Mouse (Mus musculus) cortical plate, adult 2 months (tissue): ENCODE results near the gene Hlcs. TPM values are rescaled to one million over a fixed set of nuclear protein-coding genes. Genes with fewer than 3 reads are reported as not detected.

Experiments used
- H3K27ac ChIP-seq: fragments of 200-500 bp; 2 replicates; pipeline ENCODE4 v1.5.1; 2012; ENCODE audit warnings: low read length, control low read depth, inconsistent platforms; ENCODE audit not compliant: insufficient read depth
- H3K4me1 ChIP-seq: fragments of 200-500 bp; 2 replicates; pipeline ENCODE4 v1.6.1; 2011; ENCODE audit warnings: low read length; ENCODE audit not compliant: control insufficient read depth, insufficient read depth
- H3K4me3 ChIP-seq: fragments of 200-500 bp; 2 replicates; pipeline ENCODE4 v1.5.1; 2011; ENCODE audit warnings: mild to moderate bottlenecking, low read length, control low read depth; ENCODE audit not compliant: insufficient read depth
- CTCF ChIP-seq: fragments of 200-500 bp; IDR thresholded peaks from 2 replicates; pipeline ENCODE4 v1.5.1; 2011; ENCODE audit warnings: mild to moderate bottlenecking, control low read depth, low read length; ENCODE audit not compliant: insufficient read depth; ENCODE audit errors: extremely low read depth
- POLR2A ChIP-seq: fragments of 200-500 bp; IDR thresholded peaks from 2 replicates; pipeline ENCODE4 v1.6.1; 2011; ENCODE audit warnings: mild to moderate bottlenecking, low read length, control low read depth; ENCODE audit not compliant: insufficient read depth; ENCODE audit errors: extremely low read depth
- polyA plus RNA-seq: library from polyadenylated mRNA; depleted of rRNA; stranded (reverse); fragments of >200 nt; gene quantifications from 2 replicates; pipeline ENCODE4 v1.2.3, GENCODE M21; 2012; rRNA removed

Hlcs gene
- 10.2 and 10.7 TPM in 2 replicates for polyA plus RNA-seq

- Histone ChIP-seq H3K27ac (peak within 1 kb of the TSS; percentile 99), H3K4me3 (peak within 1 kb of the TSS; percentile 79), H3K4me1 (peaks cover 3% of the 10 kb centered on the region; the same call in 1 of the 2 replicates)
- TF ChIP-seq POLR2A (peak; percentile 48), CTCF (peak; percentile 51)
These were observed at the start of gene Hlcs for GRCm38 (mm10) chr16:94313229-94314030. Gene Hlcs (minus strand): TSS chr16:94313571.

GRCm38 (mm10) chr16:94362174-94362873, 49.0 kb upstream of the Hlcs start:
- H3K27ac ChIP-seq, result no peak overlapping the region
- TF ChIP-seq POLR2A (no peak), CTCF (no peak)
- peaks cover 2% of the 10 kb centered on the region for H3K4me1 ChIP-seq

GRCm38 (mm10) chr16:94360578-94361350, 47.4 kb upstream of the Hlcs start:
- Histone ChIP-seq H3K27ac (no peak overlapping the region), H3K4me1 (peaks cover 2% of the 10 kb centered on the region), H3K4me3 (no peak overlapping the region)
- TF ChIP-seq POLR2A (no peak), CTCF (no peak)

More at GRCm38 (mm10) chr16:94362174-94362873, 49.0 kb upstream of the Hlcs start:
- H3K4me3 ChIP-seq, result no peak overlapping the region

GRCm38 (mm10) chr16:94358091-94358490, 44.7 kb upstream of the Hlcs start:
- no peak overlapping the region for H3K4me3 ChIP-seq
- TF ChIP-seq CTCF (no peak), POLR2A (no peak)

GRCm38 (mm10) chr16:94356776-94357494, 43.6 kb upstream of the Hlcs start:
- H3K4me3 ChIP-seq, result no peak overlapping the region
- no peaks in the 10 kb centered on the region; the same call in 1 of the 2 replicates for H3K4me1 ChIP-seq
- TF ChIP-seq POLR2A, result no peak
- TF ChIP-seq CTCF, result no peak
- no peak overlapping the region for H3K27ac ChIP-seq

More at GRCm38 (mm10) chr16:94358091-94358490, 44.7 kb upstream of the Hlcs start:
- Histone ChIP-seq H3K27ac (no peak overlapping the region), H3K4me1 (peaks cover 2% of the 10 kb centered on the region)

- TF ChIP-seq CTCF, result no peak
- TF ChIP-seq POLR2A, result no peak
- Histone ChIP-seq H3K27ac (no peak overlapping the region), H3K4me3 (no peak overlapping the region), H3K4me1 (no peaks in the 10 kb centered on the region; the same call in 1 of the 2 replicates)
These were observed 42.7 kb upstream of the Hlcs start for GRCm38 (mm10) chr16:94356046-94356445.

- no peak overlapping the region for H3K4me3 ChIP-seq
These were observed 41.1 kb upstream of the Hlcs start for GRCm38 (mm10) chr16:94354450-94354849.

GRCm38 (mm10) chr16:94350287-94350677, 36.9 kb upstream of the Hlcs start:
- H3K4me3 ChIP-seq, result no peak overlapping the region
- no peak for TF ChIP-seq CTCF
- no peak for TF ChIP-seq POLR2A
- H3K27ac ChIP-seq, result no peak overlapping the region
- H3K4me1 ChIP-seq, result no peaks in the 10 kb centered on the region

More at GRCm38 (mm10) chr16:94354450-94354849, 41.1 kb upstream of the Hlcs start:
- TF ChIP-seq POLR2A (no peak), CTCF (no peak)
- H3K4me1 ChIP-seq, result no peaks in the 10 kb centered on the region
- H3K27ac ChIP-seq, result no peak overlapping the region
